Mouse (Mus musculus): ENCODE results near the gene Olfr56. TPM values are rescaled to one million over a fixed set of nuclear protein-coding genes. Genes with fewer than 3 reads are reported as not detected.
"Not testable (repeated sequence)": the region's sequence is repeated elsewhere in the genome, so short reads cannot be mapped to it uniquely, and the experiment has no call there.

Gene Olfr56
- polyA plus RNA-seq, 1 experiment from 2014 or later = 0.10 TPM

DNA sequence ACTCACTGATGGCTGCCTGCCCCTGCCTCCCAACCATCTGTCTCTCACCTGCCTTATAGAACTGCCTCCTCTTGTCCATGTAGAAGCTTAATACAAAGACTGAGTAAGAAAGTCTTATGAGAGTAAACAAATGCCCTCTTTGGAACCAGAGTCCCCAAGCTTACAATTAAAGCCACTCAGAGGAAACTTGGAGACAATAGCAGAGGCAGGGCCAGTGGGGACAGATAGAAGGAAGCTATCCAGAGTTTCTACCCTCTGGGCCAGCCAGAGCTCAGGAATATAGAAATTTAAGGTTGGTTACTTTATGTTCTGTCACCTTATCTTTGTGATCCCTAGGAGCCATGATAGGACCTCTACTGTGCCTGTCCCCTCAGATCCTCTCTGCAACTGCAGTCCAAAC lies 136.1 kb downstream of the Olfr56 start, which contains the start of gene Olfr1396:
Gene Olfr1396, minus strand, starts transcription at position 101 of the 400 bp plus-strand sequence.
- ATAC-seq (replicated peaks; ENCODE audit: insufficient number of reproducible peaks, insufficient read depth, low FRiP score, low read depth) = no peak
- H3K27me3 ChIP-seq = no peaks in the 10 kb centered on the region
- no peaks in the 10 kb centered on the region for H3K9me3 ChIP-seq (replicated peaks)
- no peak within 1 kb of the TSS for H3K9ac ChIP-seq
- H3K4me3 ChIP-seq = no peak within 1 kb of the TSS
- H3K36me3 ChIP-seq = no peaks in the 10 kb centered on the region
- no peaks in the 10 kb centered on the region for H3K4me1 ChIP-seq (replicated peaks)
- no peak within 1 kb of the TSS for H3K4me2 ChIP-seq
- peak within 1 kb of the TSS; percentile 43 for H3K27ac ChIP-seq

- Histone ChIP-seq H3K4me1 (replicated peaks) (no peaks in the 10 kb centered on the region), H3K4me2 (no peak overlapping the region), H3K36me3 (no peaks in the 10 kb centered on the region), H3K27ac (no peak overlapping the region), H3K9me3 (replicated peaks) (no peaks in the 10 kb centered on the region), H3K27me3 (no peaks in the 10 kb centered on the region), H3K4me3 (no peak overlapping the region), H3K9ac (no peak overlapping the region)
- 72% methylated on average over 3 of the region's 3 CpGs for WGBS
- no peak for ATAC-seq (replicated peaks; ENCODE audit: insufficient number of reproducible peaks, insufficient read depth, low FRiP score, low read depth)
Measured at GRCm38 (mm10) chr11:49119635-49120034, 140.9 kb downstream of the Olfr56 start.

GRCm38 (mm10) chr11:49124169-49124568 lies 145.5 kb downstream of the Olfr56 start:
- whole genome bisulfite sequencing = 82% methylated on average over 2 of the region's 2 CpGs
- Histone ChIP-seq H3K4me1 (replicated peaks) (no peaks in the 10 kb centered on the region), H3K27me3 (no peaks in the 10 kb centered on the region), H3K4me3 (no peak overlapping the region), H3K9me3 (replicated peaks) (no peaks in the 10 kb centered on the region), H3K4me2 (no peak overlapping the region), H3K27ac (no peak overlapping the region), H3K36me3 (no peaks in the 10 kb centered on the region), H3K9ac (no peak overlapping the region)
- no peak for ATAC-seq (replicated peaks; ENCODE audit: insufficient number of reproducible peaks, insufficient read depth, low FRiP score, low read depth)

- H3K27ac ChIP-seq = no peak within 1 kb of the TSS
- no peak within 1 kb of the TSS for H3K9ac ChIP-seq
- no peaks in the 10 kb centered on the region for H3K27me3 ChIP-seq
- no peak for ATAC-seq (replicated peaks; ENCODE audit: insufficient number of reproducible peaks, insufficient read depth, low FRiP score, low read depth)
- H3K36me3 ChIP-seq = no peaks in the 10 kb centered on the region
- no peak within 1 kb of the TSS for H3K4me3 ChIP-seq
- no peak within 1 kb of the TSS for H3K4me2 ChIP-seq
- WGBS = 80% methylated on average over 6 of the region's 6 CpGs
- no peaks in the 10 kb centered on the region for H3K4me1 ChIP-seq (replicated peaks)
- H3K9me3 ChIP-seq (replicated peaks) = no peaks in the 10 kb centered on the region
Measured at GRCm38 (mm10) chr11:49141974-49142373, 163.3 kb downstream of the Olfr56 start, which contains the start of gene Olfr1395. Gene Olfr1395 (plus strand): TSS chr11:49142274.

DNA sequence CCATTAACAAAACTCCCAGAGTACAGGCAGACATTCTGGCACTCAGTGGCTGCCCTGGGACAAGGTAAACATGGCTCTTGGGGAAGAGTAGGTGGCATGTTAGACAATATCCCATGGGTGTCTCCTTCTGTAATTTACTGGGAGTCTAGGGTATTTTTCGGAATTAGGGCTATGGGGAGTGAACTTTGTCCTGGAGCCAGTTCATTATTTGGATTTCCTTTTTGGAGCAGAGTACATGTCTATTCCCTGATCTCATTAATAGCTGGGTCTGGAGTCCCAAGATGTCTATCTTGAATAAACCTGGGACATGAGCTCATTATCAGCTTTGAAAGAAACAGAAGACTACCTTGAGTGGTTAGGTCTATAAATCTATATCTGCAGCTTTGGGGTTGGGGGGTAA lies 175.4 kb downstream of the Olfr56 start, which contains the start of gene Olfr1394:
Gene Olfr1394, plus strand, starts transcription at position 301 of the 400 bp plus-strand sequence.
- no peak for ATAC-seq (replicated peaks; ENCODE audit: insufficient number of reproducible peaks, insufficient read depth, low FRiP score, low read depth)
- Histone ChIP-seq H3K4me3 (no peak within 1 kb of the TSS), H3K9ac (no peak within 1 kb of the TSS), H3K4me2 (no peak within 1 kb of the TSS), H3K27ac (no peak within 1 kb of the TSS), H3K9me3 (replicated peaks) (no peaks in the 10 kb centered on the region), H3K4me1 (replicated peaks) (no peaks in the 10 kb centered on the region), H3K36me3 (no peaks in the 10 kb centered on the region), H3K27me3 (no peaks in the 10 kb centered on the region)
- WGBS = 79% methylated on average over 1 of the region's 1 CpGs

DNA sequence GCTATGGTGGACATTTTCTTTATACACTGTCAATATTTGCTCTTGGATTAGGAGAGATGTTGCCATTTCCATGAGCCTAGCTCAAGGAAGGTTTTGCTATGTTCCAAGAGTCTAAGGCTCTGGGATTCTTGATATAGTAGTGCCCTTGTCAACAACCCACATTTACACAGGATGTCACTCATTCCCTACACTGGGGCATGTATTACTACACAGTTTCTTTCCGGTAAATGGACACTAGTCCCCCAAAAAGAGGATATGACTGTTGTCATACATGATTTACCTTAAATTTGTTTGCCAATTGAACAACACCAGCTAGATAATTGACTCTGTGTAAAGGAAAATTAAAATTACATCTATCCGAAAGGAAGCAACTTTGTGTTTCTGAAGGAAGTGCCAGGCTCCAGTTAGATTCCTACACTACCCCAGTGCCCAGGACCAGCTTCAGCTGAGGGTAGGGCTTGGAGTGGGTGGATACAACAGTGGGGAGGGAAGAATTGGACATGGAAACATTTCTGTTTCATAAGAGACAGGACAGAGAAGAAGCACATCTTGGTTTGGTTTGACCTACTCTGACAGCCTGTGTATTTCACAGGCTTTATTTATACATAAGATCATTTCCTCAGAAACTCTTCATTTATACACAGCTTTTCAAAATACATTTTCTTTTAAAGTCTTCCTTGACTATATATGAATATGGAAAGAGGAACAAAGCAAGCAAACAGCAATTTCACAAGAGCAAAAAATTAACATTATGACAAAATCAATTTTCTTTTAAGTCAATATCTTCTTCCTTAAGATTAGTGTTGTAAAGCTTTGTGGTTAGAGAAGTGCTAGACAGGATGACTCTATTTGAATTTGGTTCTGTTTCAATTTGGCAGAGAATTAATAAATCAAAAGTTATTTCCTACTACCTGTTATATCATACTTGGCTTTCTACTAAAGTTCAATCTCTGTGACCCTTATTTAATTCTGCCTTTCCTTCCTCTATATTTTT lies 178.4 kb downstream of the Olfr56 start:
- Histone ChIP-seq H3K4me1 (replicated peaks) (no peaks in the 10 kb centered on the region), H3K4me2 (no peak overlapping the region), H3K4me3 (no peak overlapping the region), H3K27ac (no peak overlapping the region), H3K9me3 (replicated peaks) (no peaks in the 10 kb centered on the region), H3K36me3 (no peaks in the 10 kb centered on the region), H3K27me3 (no peaks in the 10 kb centered on the region), H3K9ac (no peak overlapping the region)
- 82% methylated on average over 2 of the region's 2 CpGs for WGBS
- ATAC-seq (replicated peaks; ENCODE audit: insufficient number of reproducible peaks, insufficient read depth, low FRiP score, low read depth) = no peak

GRCm38 (mm10) chr11:49168839-49169611 lies 190.3 kb downstream of the Olfr56 start:
- Histone ChIP-seq H3K4me1 (replicated peaks) (peaks cover 7% of the 10 kb centered on the region), H3K27me3 (peaks cover 30% of the 10 kb centered on the region), H3K9ac (no peak overlapping the region), H3K4me3 (peak overlapping the region; percentile 37), H3K4me2 (peak overlapping the region; percentile 64), H3K27ac (no peak overlapping the region), H3K9me3 (replicated peaks) (no peaks in the 10 kb centered on the region; the same call in 1 of the 2 replicates), H3K36me3 (no peaks in the 10 kb centered on the region)
- 7% methylated on average over 50 of the region's 50 CpGs for WGBS
- ATAC-seq (replicated peaks; ENCODE audit: insufficient number of reproducible peaks, insufficient read depth, low FRiP score, low read depth) = no peak

- Histone ChIP-seq H3K36me3 (no peaks in the 10 kb centered on the region), H3K27ac (no peak overlapping the region), H3K4me3 (no peak overlapping the region), H3K9ac (no peak overlapping the region), H3K9me3 (replicated peaks) (no peaks in the 10 kb centered on the region; the same call in 1 of the 2 replicates), H3K4me2 (no peak overlapping the region), H3K27me3 (peaks cover 30% of the 10 kb centered on the region), H3K4me1 (replicated peaks) (peaks cover 7% of the 10 kb centered on the region)
- no peak for ATAC-seq (replicated peaks; ENCODE audit: insufficient number of reproducible peaks, insufficient read depth, low FRiP score, low read depth)
- WGBS = 83% methylated on average over 4 of the region's 4 CpGs
Measured at GRCm38 (mm10) chr11:49170576-49170975, 191.9 kb downstream of the Olfr56 start.

GRCm38 (mm10) chr11:49175345-49175744 lies 196.7 kb downstream of the Olfr56 start:
- Histone ChIP-seq H3K27me3 (peaks cover 4% of the 10 kb centered on the region), H3K4me2 (no peak overlapping the region), H3K36me3 (no peaks in the 10 kb centered on the region), H3K4me3 (no peak overlapping the region), H3K4me1 (replicated peaks) (no peaks in the 10 kb centered on the region), H3K27ac (no peak overlapping the region), H3K9ac (no peak overlapping the region), H3K9me3 (replicated peaks) (no peaks in the 10 kb centered on the region)
- ATAC-seq (replicated peaks; ENCODE audit: insufficient number of reproducible peaks, insufficient read depth, low FRiP score, low read depth) = no peak
- 76% methylated on average over 8 of the region's 8 CpGs for WGBS

DNA sequence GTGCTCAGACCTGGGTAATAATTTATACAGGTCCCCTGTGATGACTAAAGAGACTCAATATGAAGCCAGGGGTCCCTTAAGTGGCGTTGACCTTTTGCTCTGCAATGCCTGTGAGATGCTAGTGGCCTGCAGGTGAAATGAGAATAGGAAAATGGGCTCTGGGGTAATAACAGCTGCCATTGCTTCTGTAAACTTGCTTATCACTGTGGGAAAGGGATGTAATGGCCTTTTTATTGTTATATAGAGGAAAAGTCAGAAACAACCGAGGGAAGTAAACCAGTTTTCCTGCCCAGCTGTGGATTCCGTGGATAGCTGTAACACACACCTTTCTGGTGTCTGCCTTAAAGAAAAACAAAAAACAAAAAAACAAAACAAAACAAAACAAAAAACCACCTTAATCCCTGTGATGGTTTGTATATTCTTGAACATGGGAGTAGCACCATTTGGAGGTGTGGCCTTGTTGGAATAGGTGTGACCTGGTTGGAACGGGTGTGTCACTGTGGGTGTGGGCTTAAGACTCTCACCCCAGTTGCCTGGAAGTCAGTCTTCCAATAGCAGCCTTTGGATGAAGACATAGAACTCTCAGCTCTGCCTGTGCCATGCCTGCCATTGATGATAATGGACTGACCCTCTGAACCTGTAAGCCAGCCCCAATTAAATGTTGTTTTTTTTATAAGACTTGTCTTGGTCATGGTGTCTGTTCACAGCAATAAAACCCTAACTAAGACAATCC lies 197.5 kb downstream of the Olfr56 start:
- not testable (repeated sequence) for H3K27ac ChIP-seq; ATAC-seq (replicated peaks; ENCODE audit: insufficient number of reproducible peaks, insufficient read depth, low FRiP score, low read depth); H3K4me3 ChIP-seq; H3K9me3 ChIP-seq (replicated peaks); H3K27me3 ChIP-seq; H3K9ac ChIP-seq; H3K4me1 ChIP-seq (replicated peaks); H3K36me3 ChIP-seq; H3K4me2 ChIP-seq
- 65% methylated on average over 4 of the region's 4 CpGs for WGBS

- Histone ChIP-seq H3K4me2 (no peak overlapping the region), H3K27ac (no peak overlapping the region), H3K27me3 (no peaks in the 10 kb centered on the region), H3K36me3 (no peaks in the 10 kb centered on the region), H3K9me3 (replicated peaks) (no peaks in the 10 kb centered on the region), H3K4me3 (no peak overlapping the region), H3K4me1 (replicated peaks) (no peaks in the 10 kb centered on the region), H3K9ac (no peak overlapping the region)
- ATAC-seq (replicated peaks; ENCODE audit: insufficient number of reproducible peaks, insufficient read depth, low FRiP score, low read depth) = no peak; the same call in 1 of the 2 replicates
- 49% methylated on average over 1 of the region's 1 CpGs for WGBS
Measured at GRCm38 (mm10) chr11:49183172-49183571, 204.5 kb downstream of the Olfr56 start.

Data from heart, embryonic 15.5 days (tissue).